Mouse (Mus musculus) embryonic facial prominence, embryonic 12.5 days (tissue): ENCODE data around the gene Flrt1. TPM values are rescaled to one million over a fixed set of nuclear protein-coding genes. Genes with fewer than 3 reads are reported as not detected.

Source experiments
- ATAC-seq: fragments of 200-750 bp; cut with Nextera tagmentation; 2 replicates; pipeline ENCODE4 v1.8.0; 2017; ENCODE audit not compliant: insufficient number of reproducible peaks, insufficient read depth, low FRiP score, low TSS enrichment
- H3K27ac ChIP-seq: fragments of 300-500 bp; sonication (generic); 2 replicates; pipeline ENCODE4 v1.5.1; 2016; ENCODE audit warnings: mild to moderate bottlenecking
- H3K27me3 ChIP-seq: fragments of 300-500 bp; sonication (generic); 2 replicates; pipeline ENCODE4 v1.6.1; 2016; ENCODE audit warnings: mild to moderate bottlenecking, moderate library complexity
- H3K36me3 ChIP-seq: fragments of 300-500 bp; sonication (generic); 2 replicates; pipeline ENCODE4 v1.6.1; 2016; ENCODE audit warnings: mild to moderate bottlenecking
- H3K4me1 ChIP-seq: fragments of 300-500 bp; sonication (generic); 2 replicates; pipeline ENCODE4 v1.6.1; 2016
- H3K4me2 ChIP-seq: fragments of 300-500 bp; sonication (generic); replicated peaks from 2 replicates; pipeline ENCODE4 v1.6.1; 2016; ENCODE audit warnings: mild to moderate bottlenecking, moderate library complexity
- H3K4me3 ChIP-seq: fragments of 300-500 bp; sonication (generic); 2 replicates; pipeline ENCODE4 v1.5.1; 2016; ENCODE audit warnings: mild to moderate bottlenecking
- H3K9ac ChIP-seq: fragments of 300-500 bp; sonication (generic); 2 replicates; pipeline ENCODE4 v1.6.1; 2016; ENCODE audit warnings: mild to moderate bottlenecking, moderate library complexity
- H3K9me3 ChIP-seq: fragments of 300-500 bp; sonication (generic); 2 replicates; pipeline ENCODE4 v1.6.1; 2016; ENCODE audit warnings: mild to moderate bottlenecking, moderate library complexity
- WGBS: fragments of 180-500 bp; shearing (Covaris S2); methylation state at CpG from one replicate; pipeline ENCODE4 v1.1.7; 2016; 5-methylcytosine and 5-hydroxymethylcytosine counted together
- polyA plus RNA-seq: library from polyadenylated mRNA; unstranded; fragments of >200 nt; fragmentation: Nextera tagmentation; extraction: Ambion mirVana; gene quantifications from 2 replicates; pipeline ENCODE4 v1.2.1, GENCODE M21; 2016

Gene Flrt1
- polyA plus RNA-seq, 1 experiment from 2014 or later: 6.6 TPM

GRCm38 (mm10) chr19:7128551-7129475 lies 23.3 kb upstream of the Flrt1 start:
- WGBS: 35% methylated on average over 19 of the region's 19 CpGs
- Histone ChIP-seq H3K36me3 (no peaks in the 10 kb centered on the region), H3K4me3 (no peak overlapping the region), H3K9ac (0 out of 2 replicates have a peak overlapping the region, but pooled peaks have one; percentile 16), H3K9me3 (no peaks in the 10 kb centered on the region), H3K4me1 (peaks cover 25% of the 10 kb centered on the region), H3K27me3 (peaks cover 13% of the 10 kb centered on the region; the same call in 1 of the 2 replicates), H3K27ac (peak overlapping the region; percentile 42; the same call in 1 of the 2 replicates), H3K4me2 (no peak overlapping the region)
- peak; percentile 65 for ATAC-seq

- Histone ChIP-seq H3K27ac (no peak overlapping the region), H3K36me3 (no peaks in the 10 kb centered on the region), H3K4me1 (peaks cover 33% of the 10 kb centered on the region), H3K9me3 (no peaks in the 10 kb centered on the region), H3K9ac (no peak overlapping the region), H3K27me3 (peaks cover 14% of the 10 kb centered on the region; the same call in 1 of the 2 replicates), H3K4me3 (no peak overlapping the region), H3K4me2 (no peak overlapping the region)
- WGBS: 72% methylated on average over 2 of the region's 2 CpGs
- no peak for ATAC-seq
These were observed 21.4 kb upstream of the Flrt1 start for GRCm38 (mm10) chr19:7126933-7127332.

GRCm38 (mm10) chr19:7126209-7126608 lies 20.7 kb upstream of the Flrt1 start:
- no peaks in the 10 kb centered on the region for H3K9me3 ChIP-seq
- H3K4me3 ChIP-seq: no peak overlapping the region
- peaks cover 8% of the 10 kb centered on the region; the same call in 1 of the 2 replicates for H3K27me3 ChIP-seq
- H3K9ac ChIP-seq: no peak overlapping the region
- no peak overlapping the region for H3K27ac ChIP-seq
- H3K4me1 ChIP-seq: peaks cover 33% of the 10 kb centered on the region
- no peak for ATAC-seq
- no peak overlapping the region for H3K4me2 ChIP-seq
- 75% methylated on average over 1 of the region's 1 CpGs for WGBS
- H3K36me3 ChIP-seq: no peaks in the 10 kb centered on the region

GRCm38 (mm10) chr19:7125526-7126156 lies 20.1 kb upstream of the Flrt1 start:
- no peak overlapping the region for H3K27ac ChIP-seq
- no peak overlapping the region for H3K9ac ChIP-seq
- peaks cover 5% of the 10 kb centered on the region; the same call in 1 of the 2 replicates for H3K27me3 ChIP-seq
- no peak overlapping the region for H3K4me3 ChIP-seq
- 90% methylated on average over 4 of the region's 4 CpGs for WGBS
- no peaks in the 10 kb centered on the region for H3K36me3 ChIP-seq
- no peaks in the 10 kb centered on the region for H3K9me3 ChIP-seq
- no peak for ATAC-seq
- H3K4me2 ChIP-seq: no peak overlapping the region
- H3K4me1 ChIP-seq: peaks cover 33% of the 10 kb centered on the region

GRCm38 (mm10) chr19:7122698-7123306 lies 17.3 kb upstream of the Flrt1 start:
- H3K27ac ChIP-seq: no peak overlapping the region
- H3K9me3 ChIP-seq: no peaks in the 10 kb centered on the region
- ATAC-seq: no peak
- peaks cover 12% of the 10 kb centered on the region for H3K27me3 ChIP-seq
- peaks cover 12% of the 10 kb centered on the region for H3K4me1 ChIP-seq
- H3K9ac ChIP-seq: 0 out of 2 replicates have a peak overlapping the region, but pooled peaks have one; percentile 24
- H3K4me3 ChIP-seq: no peak overlapping the region
- H3K36me3 ChIP-seq: no peaks in the 10 kb centered on the region
- WGBS: 45% methylated on average over 10 of the region's 10 CpGs
- H3K4me2 ChIP-seq: no peak overlapping the region

DNA sequence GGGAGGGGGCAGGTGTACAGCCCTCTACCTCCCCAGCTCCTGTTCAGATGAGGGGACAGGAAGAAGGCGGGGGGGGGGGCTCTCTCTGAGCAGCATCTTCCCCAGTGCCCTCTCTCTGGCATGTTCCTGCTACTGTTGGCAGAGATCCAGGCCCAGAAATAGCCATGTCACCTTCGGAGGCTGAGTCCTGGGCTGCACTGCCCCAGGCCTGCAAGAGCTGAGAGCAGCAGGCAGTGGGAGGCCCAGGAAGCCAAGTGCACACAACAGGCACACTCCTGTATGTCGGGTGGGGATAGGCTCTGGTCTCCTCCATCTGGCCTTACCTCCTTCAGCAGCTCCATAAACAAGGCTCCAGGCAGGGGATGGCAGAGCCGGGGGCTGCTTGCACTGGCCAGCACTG lies 16.7 kb upstream of the Flrt1 start:
- no peaks in the 10 kb centered on the region for H3K36me3 ChIP-seq
- no peak overlapping the region for H3K4me2 ChIP-seq
- peaks cover 14% of the 10 kb centered on the region for H3K4me1 ChIP-seq
- no peak overlapping the region for H3K27ac ChIP-seq
- 43% methylated on average over 4 of the region's 4 CpGs for WGBS
- peaks cover 13% of the 10 kb centered on the region for H3K27me3 ChIP-seq
- ATAC-seq: peak; percentile 72
- 0 out of 2 replicates have a peak overlapping the region, but pooled peaks have one; percentile 24 for H3K9ac ChIP-seq
- no peaks in the 10 kb centered on the region for H3K9me3 ChIP-seq
- H3K4me3 ChIP-seq: no peak overlapping the region

DNA sequence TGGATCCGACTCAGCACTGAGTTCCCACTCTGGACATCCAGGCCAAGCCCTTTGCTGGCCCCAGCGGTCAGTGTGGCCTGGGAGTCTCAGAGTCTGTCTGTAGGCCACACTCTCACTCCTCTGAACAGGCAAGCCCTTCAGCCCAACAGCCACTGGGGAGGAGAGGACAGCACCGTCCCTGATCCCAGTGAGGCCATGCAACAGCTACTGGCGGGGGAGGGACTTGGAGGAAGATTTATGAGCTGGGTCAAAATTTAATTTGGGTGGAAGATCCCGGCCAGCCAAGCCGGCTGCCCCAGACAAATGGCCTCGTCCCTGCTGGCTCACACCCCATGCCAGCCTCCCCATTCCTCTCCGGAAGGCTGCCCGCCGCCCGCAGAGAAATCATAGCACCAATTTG lies 15.7 kb upstream of the Flrt1 start:
- H3K36me3 ChIP-seq: no peaks in the 10 kb centered on the region
- no peak overlapping the region for H3K4me3 ChIP-seq
- H3K27me3 ChIP-seq: peaks cover 13% of the 10 kb centered on the region
- H3K4me2 ChIP-seq: no peak overlapping the region
- H3K27ac ChIP-seq: no peak overlapping the region
- ATAC-seq: no peak
- H3K9me3 ChIP-seq: no peaks in the 10 kb centered on the region
- H3K9ac ChIP-seq: no peak overlapping the region
- WGBS: 65% methylated on average over 11 of the region's 11 CpGs
- H3K4me1 ChIP-seq: peaks cover 24% of the 10 kb centered on the region

- H3K36me3 ChIP-seq: no peaks in the 10 kb centered on the region
- no peak overlapping the region for H3K4me3 ChIP-seq
- 65% methylated on average over 8 of the region's 8 CpGs for WGBS
- no peak overlapping the region for H3K9ac ChIP-seq
- peaks cover 18% of the 10 kb centered on the region for H3K27me3 ChIP-seq
- no peaks in the 10 kb centered on the region for H3K9me3 ChIP-seq
- no peak overlapping the region for H3K4me2 ChIP-seq
- peaks cover 38% of the 10 kb centered on the region for H3K4me1 ChIP-seq
- no peak for ATAC-seq
- H3K27ac ChIP-seq: no peak overlapping the region
These were observed 12.3 kb upstream of the Flrt1 start for GRCm38 (mm10) chr19:7117653-7118307.

DNA sequence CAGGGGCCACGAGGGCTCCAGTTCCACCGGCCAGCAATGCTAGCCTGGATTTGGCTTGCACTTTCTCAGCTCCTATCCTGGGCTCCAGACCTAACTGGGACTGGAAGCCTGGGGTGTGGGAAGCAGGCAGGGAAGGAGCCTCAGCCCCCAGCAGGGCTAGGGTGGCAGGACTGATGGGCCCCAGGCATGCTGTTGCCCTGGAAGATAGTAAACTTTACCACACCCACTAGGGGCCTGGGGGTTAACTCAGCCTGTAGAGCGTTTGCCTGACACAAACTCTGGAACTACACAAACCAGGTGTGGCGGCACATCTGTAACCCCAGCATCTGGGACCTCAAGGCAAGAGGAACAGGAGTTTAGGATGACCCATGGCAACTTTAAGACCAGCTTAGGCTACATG lies 11.6 kb upstream of the Flrt1 start:
- no peak for ATAC-seq
- Histone ChIP-seq H3K4me1 (peaks cover 35% of the 10 kb centered on the region), H3K27me3 (peaks cover 13% of the 10 kb centered on the region; the same call in 1 of the 2 replicates), H3K9me3 (no peaks in the 10 kb centered on the region), H3K4me2 (no peak overlapping the region), H3K4me3 (no peak overlapping the region), H3K9ac (no peak overlapping the region), H3K36me3 (no peaks in the 10 kb centered on the region), H3K27ac (no peak overlapping the region)
- WGBS: 49% methylated on average over 4 of the region's 4 CpGs

DNA sequence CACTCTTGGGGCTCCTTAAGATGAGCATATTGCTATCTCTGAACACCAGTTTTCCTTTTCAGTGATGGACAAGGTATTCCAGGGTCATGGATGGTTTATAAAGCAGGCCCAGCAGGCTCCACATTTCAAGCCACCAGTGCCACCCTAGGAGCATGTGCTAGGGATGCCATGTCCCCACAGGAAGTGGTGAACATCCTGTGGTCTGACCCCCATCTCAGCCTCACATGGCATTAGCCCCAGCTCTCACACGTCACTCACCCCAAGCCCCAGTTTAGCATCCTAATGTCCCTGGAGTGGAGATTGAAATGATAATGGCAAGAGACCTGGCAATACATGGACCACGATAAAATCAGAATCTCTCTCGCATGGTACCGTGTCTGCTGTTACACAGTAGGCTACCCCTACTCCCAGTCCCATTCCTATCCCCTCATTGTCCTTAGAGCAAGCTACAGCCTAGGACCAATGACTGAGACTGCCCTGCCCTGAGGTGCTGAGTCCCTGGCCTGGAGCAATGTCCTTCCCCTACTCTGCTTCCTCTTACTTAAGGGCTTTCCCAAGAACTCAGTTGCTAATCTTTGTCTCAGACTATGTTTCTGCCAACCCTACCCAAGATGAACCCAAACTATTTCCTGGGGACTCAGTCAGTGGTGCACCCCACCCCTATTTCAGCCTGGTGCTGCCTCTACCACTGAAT lies 10.7 kb upstream of the Flrt1 start:
- WGBS: 78% methylated on average over 4 of the region's 4 CpGs
- no peak overlapping the region for H3K9ac ChIP-seq

More for the DNA sequence above, 10.7 kb upstream of the Flrt1 start:
- no peak overlapping the region for H3K4me3 ChIP-seq
- no peaks in the 10 kb centered on the region for H3K36me3 ChIP-seq
- no peaks in the 10 kb centered on the region for H3K9me3 ChIP-seq
- ATAC-seq: no peak
- H3K4me2 ChIP-seq: no peak overlapping the region
- H3K4me1 ChIP-seq: peaks cover 38% of the 10 kb centered on the region
- H3K27ac ChIP-seq: no peak overlapping the region
- peaks cover 14% of the 10 kb centered on the region; the same call in 1 of the 2 replicates for H3K27me3 ChIP-seq
